Mouse (Mus musculus) MEL (cell line): ENCODE results near the gene Anapc4. TPM values are rescaled to one million over a fixed set of nuclear protein-coding genes. Genes with fewer than 3 reads are reported as not detected.

Experiments used
- DNase-seq: peaks from one replicate; pipeline ENCODE4 v3.0.0; 2011; ENCODE audit warnings: low read depth, low spot score
- H3K27ac ChIP-seq: 2 replicates; pipeline ENCODE4 v1.5.1; 2012; ENCODE audit warnings: low read depth, mild to moderate bottlenecking, control low read depth, low read length, moderate library complexity; ENCODE audit not compliant: control insufficient read depth
- H3K27me3 ChIP-seq, 2 experiments: fragments of 150-350 bp in 1 of 2; sonication (generic) in 1 of 2; 2 replicates each; pipeline ENCODE4 v1.6.1; 2012; ENCODE audit warnings: low read length in 2 of 2, mild to moderate bottlenecking in 2 of 2, improper control_type of control experiment in 1 of 2, moderate library complexity in 1 of 2; ENCODE audit not compliant: insufficient read depth in 2 of 2, control insufficient read depth in 1 of 2
- H3K36me3 ChIP-seq, 2 experiments: 2 replicates each; pipeline ENCODE4 v1.6.1; 2012 to 2014; ENCODE audit warnings: low read length in 2 of 2, improper control_type of control experiment in 1 of 2, inconsistent platforms in 1 of 2, mild to moderate bottlenecking in 1 of 2; ENCODE audit not compliant: insufficient read depth in 2 of 2, control insufficient read depth in 1 of 2
- H3K4me1 ChIP-seq, 2 experiments: fragments of 150-350 bp in 1 of 2; sonication (generic) in 1 of 2; 2 replicates each; pipeline ENCODE4 v1.6.1; 2012; ENCODE audit warnings: low read length in 2 of 2, improper control_type of control experiment in 1 of 2, mild to moderate bottlenecking in 1 of 2; ENCODE audit not compliant: insufficient read depth in 2 of 2, control insufficient read depth in 1 of 2
- H3K4me3 ChIP-seq, 2 experiments: fragments of 150-350 bp in 1 of 2; sonication (generic) in 1 of 2; 2 replicates each; pipeline ENCODE4 v1.5.1; 2012; ENCODE audit warnings: low read depth in 2 of 2, low read length in 2 of 2, mild to moderate bottlenecking in 2 of 2, moderate library complexity in 2 of 2, control low read depth in 1 of 2, improper control_type of control experiment in 1 of 2; ENCODE audit not compliant: control insufficient read depth in 1 of 2, insufficient read depth in 1 of 2
- H3K79me2 ChIP-seq: 2 replicates; pipeline ENCODE4 v1.6.1; 2012; ENCODE audit warnings: mild to moderate bottlenecking, low read length, moderate library complexity; ENCODE audit not compliant: control insufficient read depth, poor library complexity, insufficient read depth
- H3K9ac ChIP-seq: 2 replicates; pipeline ENCODE4 v1.6.1; 2012; ENCODE audit warnings: low read depth, mild to moderate bottlenecking, control low read depth, low read length, moderate library complexity; ENCODE audit not compliant: control insufficient read depth, poor library complexity, severe bottlenecking
- H3K9me3 ChIP-seq: fragments of 150-350 bp; sonication (generic); replicated peaks from 2 replicates; pipeline ENCODE4 v1.6.1; 2012; ENCODE audit warnings: mild to moderate bottlenecking, low read length, improper control_type of control experiment, moderate library complexity; ENCODE audit not compliant: insufficient read depth
- CHD1 ChIP-seq: IDR thresholded peaks from 2 replicates; pipeline ENCODE4 v1.6.1; 2012; ENCODE audit warnings: low read depth, mild to moderate bottlenecking, inconsistent platforms, low read length, improper control_type of control experiment
- CTCF ChIP-seq, 3 experiments: IDR thresholded peaks in 2 of 3; conservative IDR thresholded peaks in 1 of 3; 2 replicates each; pipeline ENCODE4 v1.5.1; 2011 to 2012; ENCODE audit warnings: low read length in 3 of 3, low read depth in 2 of 3, mild to moderate bottlenecking in 2 of 3, improper control_type of control experiment in 1 of 3, inconsistent platforms in 1 of 3, mixed read lengths in 1 of 3, moderate library complexity in 1 of 3; ENCODE audit not compliant: control insufficient read depth in 1 of 3, insufficient read depth in 1 of 3, poor library complexity in 1 of 3, severe bottlenecking in 1 of 3
- ELF1 ChIP-seq: IDR thresholded peaks from 2 replicates; pipeline ENCODE4 v1.6.1; 2014; ENCODE audit warnings: low read depth, mild to moderate bottlenecking, inconsistent platforms, low read length, improper control_type of control experiment, moderate library complexity
- GATA1 ChIP-seq: IDR thresholded peaks from 2 replicates; pipeline ENCODE4 v1.6.1; 2011; ENCODE audit warnings: low read depth, low read length, improper control_type of control experiment
- HCFC1 ChIP-seq: IDR thresholded peaks from 2 replicates; pipeline ENCODE4 v1.6.1; 2012; ENCODE audit warnings: low read depth, mild to moderate bottlenecking, inconsistent platforms, low read length, improper control_type of control experiment, moderate library complexity
- MAFK ChIP-seq: IDR thresholded peaks from 2 replicates; pipeline ENCODE4 v1.6.1; 2011; ENCODE audit warnings: low read depth, mild to moderate bottlenecking, low read length, improper control_type of control experiment, borderline replicate concordance
- MAX ChIP-seq: IDR thresholded peaks from 2 replicates; pipeline ENCODE4 v1.6.1; 2011; ENCODE audit warnings: low read length, improper control_type of control experiment
- MEF2A ChIP-seq: IDR thresholded peaks from 2 replicates; pipeline ENCODE4 v1.6.1; 2014; ENCODE audit warnings: low read depth, mild to moderate bottlenecking, inconsistent platforms, low read length, improper control_type of control experiment; ENCODE audit not compliant: poor library complexity, insufficient replicate concordance, severe bottlenecking; ENCODE audit errors: extremely low read depth
- MYC ChIP-seq: IDR thresholded peaks from 2 replicates; pipeline ENCODE4 v1.6.1; 2011; ENCODE audit warnings: low read depth, mild to moderate bottlenecking, low read length, improper control_type of control experiment, moderate library complexity
- NELFE ChIP-seq: IDR thresholded peaks from 2 replicates; pipeline ENCODE4 v1.6.1; 2011; ENCODE audit warnings: low read depth, low read length, improper control_type of control experiment
- RAD21 ChIP-seq: IDR thresholded peaks from 2 replicates; pipeline ENCODE4 v1.6.1; 2011; ENCODE audit warnings: mild to moderate bottlenecking, low read depth, low read length, improper control_type of control experiment
- RCOR1 ChIP-seq: IDR thresholded peaks from 2 replicates; pipeline ENCODE4 v1.6.1; 2012; ENCODE audit warnings: low read depth, mild to moderate bottlenecking, inconsistent platforms, low read length, improper control_type of control experiment
- SIN3A ChIP-seq: IDR thresholded peaks from 2 replicates; pipeline ENCODE4 v1.6.1; 2012; ENCODE audit warnings: low read length, improper control_type of control experiment, inconsistent platforms
- SMC3 ChIP-seq: IDR thresholded peaks from 2 replicates; pipeline ENCODE4 v1.6.1; 2011; ENCODE audit warnings: low read depth, low read length, improper control_type of control experiment
- TBP ChIP-seq: IDR thresholded peaks from 2 replicates; pipeline ENCODE4 v1.8.0; 2011; ENCODE audit warnings: low read depth, low read length, improper control_type of control experiment
- TCF12 ChIP-seq: IDR thresholded peaks from 2 replicates; pipeline ENCODE4 v1.6.1; 2014; ENCODE audit warnings: low read depth, mild to moderate bottlenecking, inconsistent platforms, low read length, improper control_type of control experiment, moderate library complexity
- USF1 ChIP-seq: IDR thresholded peaks from 2 replicates; pipeline ENCODE4 v1.6.1; 2014; ENCODE audit warnings: low read depth, mild to moderate bottlenecking, inconsistent platforms, low read length, improper control_type of control experiment, moderate library complexity
- USF2 ChIP-seq, 2 experiments: IDR thresholded peaks; 2 replicates each; pipeline ENCODE4 v1.6.1; 2011 to 2012; ENCODE audit warnings: improper control_type of control experiment in 2 of 2, low read length in 2 of 2, borderline replicate concordance in 1 of 2, inconsistent platforms in 1 of 2, low read depth in 1 of 2, mild to moderate bottlenecking in 1 of 2; ENCODE audit not compliant: insufficient read depth in 1 of 2
- ZC3H11A ChIP-seq: IDR thresholded peaks from 2 replicates; pipeline ENCODE4 v1.6.1; 2012; ENCODE audit warnings: low read depth, mild to moderate bottlenecking, inconsistent platforms, low read length, improper control_type of control experiment
- polyA plus RNA-seq, 2 experiments: library from polyadenylated mRNA; stranded (reverse) in 1 of 2; unstranded in 1 of 2; fragments of >175 nt in 1 of 2; fragments of >200 nt in 1 of 2; gene quantifications; 2 replicates each; pipeline versions ENCODE4 v1.2.1 to v1.2.4; 2012; ENCODE audit warnings: low replicate concordance in 2 of 2, low read depth in 1 of 2; ENCODE audit not compliant: insufficient read length in 2 of 2, insufficient read depth in 1 of 2, missing spikeins in 1 of 2
- total RNA-seq: library from RNA; depleted of rRNA; stranded (reverse); fragments of 300-350 nt; gene quantifications from 2 replicates; pipeline ENCODE4 v1.2.3, GENCODE M21; 2012

Anapc4 gene
- total and polyA plus RNA-seq, 3 experiments: 56.4 to 159 (median 56.6) TPM

- Histone ChIP-seq H3K79me2 (no peaks in the 10 kb centered on the region), H3K9me3 (no peaks in the 10 kb centered on the region), H3K4me1 (no peaks in the 10 kb centered on the region), H3K27ac (no peak overlapping the region), H3K9ac (no peak overlapping the region), H3K27me3 (no peaks in the 10 kb centered on the region), H3K4me3 (no peak overlapping the region), H3K36me3 (no peaks in the 10 kb centered on the region)
- no peak for TF ChIP-seq ELF1
- 0 out of 2 replicates have a peak, but pooled peaks have one; percentile 35 for TF ChIP-seq SIN3A
- no peak for TF ChIP-seq CHD1
- no peak for TF ChIP-seq RCOR1
- TF ChIP-seq SMC3: peak; percentile 88
- no peak for TF ChIP-seq MYC
- no peak for TF ChIP-seq HCFC1
- peak; percentile 29 to 89 (median 62); a peak in 5 of 6 replicates for TF ChIP-seq CTCF (IDR thresholded peaks at IDR 0.05 in 2 of 3, conservative IDR thresholded peaks at IDR 0.05 in 1 of 3; ENCODE audit: control insufficient read depth in 1 of 3, insufficient read depth in 1 of 3, low read depth in 2 of 3, low read length in 3 of 3, poor library complexity in 1 of 3, severe bottlenecking in 1 of 3)
- TF ChIP-seq GATA1: no peak
- TF ChIP-seq RAD21: peak; percentile 97
- no peak for TF ChIP-seq TBP
- TF ChIP-seq USF1: no peak
- TF ChIP-seq TCF12: no peak
- no peak for TF ChIP-seq NELFE
- peak; percentile 89 for TF ChIP-seq ZC3H11A
- no peak for TF ChIP-seq MAX
- TF ChIP-seq USF2 (IDR thresholded peaks at IDR 0.05; ENCODE audit: borderline replicate concordance in 1 of 2, insufficient read depth in 1 of 2, low read depth in 1 of 2, low read length in 2 of 2): no peak
- DNase-seq: peak; percentile 73
Observed at GRCm38 (mm10) chr5:52821691-52822090, 12.1 kb upstream of the Anapc4 start.

GRCm38 (mm10) chr5:52827923-52828322, 5.9 kb upstream of the Anapc4 start:
- H3K9ac ChIP-seq: no peak overlapping the region
- no peaks in the 10 kb centered on the region for H3K79me2 ChIP-seq
- TF ChIP-seq MAFK: no peak
- no peak for TF ChIP-seq MEF2A
- 0 out of 4 replicates have a peak, but pooled peaks cover 0 to 3% of the 10 kb centered on the region in 2 experiments for H3K4me1 ChIP-seq
- H3K9me3 ChIP-seq: no peaks in the 10 kb centered on the region
- H3K27ac ChIP-seq: no peak overlapping the region
- H3K36me3 ChIP-seq: no peaks in the 10 kb centered on the region
- H3K4me3 ChIP-seq: no peak overlapping the region
- no peaks in the 10 kb centered on the region for H3K27me3 ChIP-seq
- no peak for DNase-seq
